Mouse (Mus musculus) lung, postnatal 10 days (tissue): ENCODE data around the gene Gm14214.

Experiments
- DNase-seq: peaks from one replicate; pipeline ENCODE4 v3.0.0; 2021

Gm14214 gene

DNA sequence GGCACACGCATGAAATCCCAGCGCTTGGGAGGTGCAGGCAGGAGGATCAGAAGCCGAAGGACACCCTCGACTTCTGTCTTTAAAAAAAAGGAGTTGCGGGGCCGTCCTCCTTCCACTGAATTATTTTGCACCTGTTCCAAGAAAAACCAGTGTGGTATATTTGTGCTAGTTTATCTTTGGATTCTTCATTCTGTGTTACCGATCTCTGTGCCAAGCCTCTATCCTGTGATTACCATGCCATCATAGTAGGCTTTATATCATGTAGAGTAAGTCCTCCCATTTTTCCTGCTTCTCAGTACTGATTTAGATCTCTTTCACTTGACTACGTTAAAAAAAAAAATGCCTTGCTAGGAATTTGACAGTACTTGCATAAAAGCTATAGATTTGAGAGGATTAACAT is 1.8 kb upstream of the Gm14214 start:
- no peak for DNase-seq

DNA sequence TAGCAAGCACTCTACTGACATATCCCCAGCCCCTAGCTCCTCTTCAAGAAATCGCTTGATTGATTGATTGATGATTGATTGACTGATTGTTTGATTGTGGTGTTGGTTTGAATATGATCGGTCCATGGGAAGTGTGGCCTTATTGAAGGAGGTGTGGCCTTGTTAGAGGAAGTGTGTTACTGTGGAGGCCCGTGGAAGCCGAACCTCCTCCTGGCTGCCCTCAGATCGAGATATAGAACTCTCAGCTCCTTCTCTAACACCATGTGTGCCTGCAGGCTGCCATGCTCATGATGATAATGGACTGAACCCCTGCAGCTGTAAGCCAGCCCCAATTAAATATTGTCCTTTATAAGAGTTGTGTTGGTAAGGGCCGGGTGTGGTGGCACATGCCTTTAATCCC is 2.8 kb downstream of the Gm14214 start:
- no peak for DNase-seq

DNA sequence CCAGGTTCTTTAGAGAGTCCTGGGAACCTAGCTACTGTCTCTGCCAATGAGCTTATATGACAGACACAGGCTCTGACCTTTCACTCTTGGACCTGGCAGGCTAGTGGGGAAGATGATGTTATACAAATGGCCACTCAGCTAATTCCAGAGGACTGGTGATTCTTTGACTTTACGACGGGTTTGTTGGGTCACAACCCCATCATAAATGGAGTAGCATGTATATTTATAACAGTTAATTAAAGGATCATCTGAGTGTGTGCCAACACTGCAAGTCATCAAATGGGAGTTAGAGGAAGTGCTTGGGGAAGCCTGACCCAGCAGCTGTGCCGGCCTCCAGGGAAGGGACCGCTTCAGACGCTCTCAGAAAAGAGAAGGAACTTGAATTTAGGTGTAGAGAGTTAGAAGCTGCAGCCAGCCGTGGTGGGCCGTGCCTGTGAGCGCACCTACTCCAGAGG is 4.2 kb downstream of the Gm14214 start:
- peak; percentile 34 for DNase-seq

DNA sequence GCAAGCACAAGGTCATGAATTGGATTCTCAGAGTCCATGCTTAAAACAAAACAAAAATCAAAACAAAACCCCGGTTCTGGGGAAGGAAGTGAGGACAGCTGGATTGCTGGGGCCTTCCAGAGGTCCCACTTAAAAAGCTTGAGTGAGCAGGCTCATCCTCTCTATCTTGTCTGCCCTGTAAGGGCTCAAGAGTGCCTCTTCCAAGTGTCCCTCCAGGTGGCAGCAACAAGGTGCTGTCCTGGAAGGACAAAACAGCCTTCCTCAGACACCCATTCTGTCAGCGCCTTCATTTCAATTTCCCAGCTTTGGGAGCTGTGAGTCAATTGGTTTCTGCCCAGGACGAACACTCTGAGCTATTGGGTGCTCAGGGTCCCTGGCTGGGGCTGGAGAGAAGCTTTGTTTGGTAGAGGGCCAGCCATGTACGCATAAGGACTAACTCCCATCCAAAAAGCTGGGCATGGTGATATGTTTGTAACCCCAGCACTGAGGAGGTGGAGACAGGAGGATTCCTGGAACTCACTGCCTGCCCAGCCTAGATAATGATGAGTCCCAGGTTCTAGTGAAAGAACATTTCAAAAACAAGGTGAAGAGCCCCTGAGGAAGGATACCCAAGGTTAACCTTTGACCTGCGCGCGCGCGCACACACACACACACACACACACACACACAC is 4.9 kb downstream of the Gm14214 start:
- no peak for DNase-seq

DNA sequence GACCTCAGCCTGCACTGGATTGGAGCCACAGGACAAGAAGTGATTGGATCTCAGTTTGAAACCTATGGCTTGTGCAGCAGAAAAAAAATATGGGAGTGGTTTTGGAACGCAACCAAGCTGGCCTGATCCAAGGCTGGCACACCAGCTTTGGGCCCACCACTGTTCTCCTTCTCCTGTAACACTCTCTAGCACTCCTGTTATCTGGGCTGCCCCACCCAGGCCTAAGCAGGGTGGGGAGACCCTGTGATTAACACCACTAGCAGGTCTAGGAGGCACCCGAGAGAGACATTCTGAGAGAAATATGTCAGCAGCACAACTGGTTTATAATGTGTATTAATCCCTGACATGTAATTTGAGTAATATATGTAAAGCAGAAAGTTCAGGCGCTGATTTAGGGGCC is 6.6 kb downstream of the Gm14214 start:
- DNase-seq, result no peak

DNA sequence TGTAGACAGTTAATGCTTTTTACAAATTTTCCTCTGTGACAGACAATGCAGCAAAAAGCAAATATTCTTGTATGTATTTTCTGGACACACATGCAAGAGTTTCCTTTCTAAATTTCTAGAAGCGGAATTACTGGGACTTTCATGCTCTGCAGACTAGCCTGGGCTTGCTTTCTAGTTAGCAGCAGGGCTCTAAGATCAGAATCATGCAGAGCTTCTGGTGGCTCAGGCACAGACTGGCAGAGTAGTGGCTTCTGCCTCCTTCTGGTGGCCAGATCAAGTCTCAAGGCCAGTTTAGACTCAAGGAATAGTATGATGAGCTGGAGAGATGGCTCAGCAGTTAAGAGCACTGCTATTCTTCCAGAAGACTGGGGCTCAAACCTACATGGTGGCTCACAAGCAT is 11.4 kb downstream of the Gm14214 start:
- no peak for DNase-seq

DNA sequence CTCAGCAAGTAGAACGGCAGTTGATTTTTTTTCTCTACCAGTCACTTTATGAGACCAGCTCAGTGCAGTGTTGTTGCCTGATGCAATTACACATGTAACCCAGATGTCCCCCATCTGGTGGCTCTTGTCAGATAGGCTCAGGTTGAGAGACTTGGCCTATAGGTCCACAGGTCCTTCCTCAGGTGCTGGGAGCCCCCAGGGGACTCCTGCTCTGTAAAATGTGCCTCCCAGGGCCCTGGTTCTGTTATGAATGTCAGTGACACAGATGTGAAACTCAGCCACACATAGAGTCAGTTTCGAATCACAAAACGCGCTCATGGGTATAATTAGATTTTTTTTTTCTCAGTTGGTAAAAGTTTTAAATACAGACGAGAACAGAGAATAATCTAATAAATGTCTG is 12.1 kb downstream of the Gm14214 start:
- DNase-seq, result no peak

DNA sequence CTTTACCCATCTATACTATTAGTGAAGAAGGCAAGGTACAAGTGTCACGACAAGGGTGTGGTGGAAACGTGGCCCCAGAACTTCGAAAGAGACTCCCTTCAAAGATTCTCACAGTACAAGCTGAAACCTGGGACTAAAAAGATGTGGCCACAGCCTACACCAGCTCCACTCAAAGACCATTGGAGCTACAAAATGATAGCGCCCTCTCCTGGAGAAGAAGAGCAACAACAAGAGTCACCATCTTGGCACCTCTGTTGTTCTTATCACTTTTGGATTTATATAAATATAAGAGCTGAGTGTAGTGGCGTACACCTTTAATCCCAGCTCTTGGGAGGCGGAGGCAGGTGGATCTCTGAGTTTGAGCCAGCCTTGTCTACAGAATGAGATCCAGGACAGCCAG is 14.0 kb downstream of the Gm14214 start:
- DNase-seq, result no peak

DNA sequence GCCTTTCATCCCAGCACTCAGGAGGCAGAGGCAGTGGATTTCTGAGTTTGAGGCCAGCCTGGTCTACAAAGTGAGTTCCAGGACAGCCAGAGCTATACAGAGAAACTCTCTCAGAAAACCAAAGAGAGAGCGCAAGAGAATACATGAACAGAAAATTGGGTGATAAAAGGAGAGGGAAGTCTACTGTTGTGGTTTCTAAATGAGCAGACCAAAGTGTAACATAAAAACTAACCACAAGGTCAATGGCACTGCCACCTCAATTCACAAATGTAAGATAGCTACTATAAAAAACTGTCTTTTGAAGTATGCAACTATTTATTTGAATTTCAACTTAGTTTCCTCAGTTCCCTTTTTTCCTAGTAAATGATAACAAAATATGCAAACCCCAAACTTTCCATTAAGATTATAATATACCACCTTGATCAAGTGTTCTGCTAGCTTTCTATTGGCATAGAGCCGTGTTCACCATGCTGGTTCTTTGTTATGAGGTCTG is 15.7 kb downstream of the Gm14214 start:
- DNase-seq, result no peak

DNA sequence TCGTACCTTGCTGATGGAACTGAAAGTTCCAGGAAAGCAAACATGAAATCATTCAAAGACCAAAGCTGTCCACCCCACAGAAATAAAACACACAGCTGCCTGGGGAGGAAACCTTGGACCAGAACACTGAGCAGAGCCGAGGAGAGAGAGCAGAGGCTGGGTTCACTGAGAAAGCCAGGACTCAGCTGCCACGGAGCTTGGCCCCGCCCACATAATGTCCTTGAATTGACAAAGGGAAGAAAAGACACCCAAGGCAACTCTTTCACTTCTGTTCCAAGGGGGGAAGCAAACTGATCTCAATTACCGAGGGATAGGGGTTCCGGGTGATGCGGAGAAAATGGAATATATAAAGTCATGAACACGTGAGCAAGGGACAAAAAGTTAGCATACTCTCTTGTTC is 17.9 kb downstream of the Gm14214 start:
- DNase-seq, result peak; percentile 38

DNA sequence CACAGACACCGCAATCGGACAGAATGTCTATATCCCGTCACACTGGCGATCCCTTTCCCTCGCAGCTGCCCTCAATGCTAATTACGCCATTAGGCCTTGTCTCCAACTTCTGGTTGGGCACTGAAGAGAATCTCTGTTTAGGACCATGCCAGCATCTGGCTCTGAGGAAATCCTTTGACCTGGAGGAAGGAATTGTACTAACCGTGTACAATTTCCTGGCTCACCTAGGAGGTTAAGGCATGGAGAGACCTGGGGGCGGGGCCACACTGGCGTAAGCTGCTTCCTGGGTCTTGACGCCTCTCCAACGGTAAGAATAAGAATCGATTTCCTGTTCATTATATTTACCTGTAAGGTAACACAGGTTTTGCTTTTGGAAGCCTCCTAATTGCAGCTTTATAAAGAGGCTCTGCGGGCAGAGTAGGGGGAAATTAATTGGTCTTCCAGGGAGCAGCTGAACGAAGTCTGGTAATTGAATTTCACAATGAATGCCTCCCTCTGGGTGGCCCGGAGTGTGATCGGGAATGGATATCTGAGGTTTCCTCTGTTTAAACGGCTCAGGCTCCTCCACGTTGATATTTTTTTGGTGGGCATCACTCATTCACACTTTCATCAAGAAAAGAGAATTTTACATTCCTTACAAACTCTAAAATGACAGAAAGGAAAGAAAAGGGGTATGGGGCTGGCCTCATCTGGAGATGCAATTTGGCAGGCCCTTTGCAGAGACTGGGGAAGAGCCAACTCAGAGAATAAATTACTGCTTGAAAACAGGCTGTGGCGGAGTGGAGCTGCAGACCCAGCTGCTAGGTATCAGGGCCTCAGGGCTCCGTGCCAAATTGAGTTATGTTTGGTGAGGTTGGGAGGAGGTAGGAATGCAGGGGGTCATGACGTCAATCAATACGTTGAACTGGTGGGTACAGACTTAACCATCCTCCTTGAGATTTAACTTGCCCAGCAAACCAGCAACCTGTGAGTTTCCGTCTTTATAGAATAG is 20.5 kb downstream of the Gm14214 start:
- DNase-seq, result peak; percentile 44

DNA sequence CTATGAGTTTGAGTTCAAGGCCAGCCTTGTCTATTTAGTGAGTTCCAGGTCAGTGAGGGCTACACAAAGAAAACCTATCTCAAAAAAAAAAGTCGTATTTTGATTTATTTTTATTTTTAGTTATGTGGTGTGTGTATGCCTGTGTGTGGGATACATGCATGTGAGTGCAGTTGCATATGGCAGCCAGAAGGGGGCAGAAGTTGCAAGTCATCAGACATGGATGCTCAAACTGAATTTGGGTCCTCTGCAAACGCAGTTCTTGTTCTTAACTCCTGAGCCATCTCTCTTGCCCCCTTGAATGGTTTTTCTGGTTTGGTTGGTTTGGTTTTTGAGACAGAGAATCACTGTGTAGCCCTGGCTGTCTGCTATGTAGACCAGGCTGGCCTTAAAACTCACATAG is 21.4 kb downstream of the Gm14214 start:
- no peak for DNase-seq

DNA sequence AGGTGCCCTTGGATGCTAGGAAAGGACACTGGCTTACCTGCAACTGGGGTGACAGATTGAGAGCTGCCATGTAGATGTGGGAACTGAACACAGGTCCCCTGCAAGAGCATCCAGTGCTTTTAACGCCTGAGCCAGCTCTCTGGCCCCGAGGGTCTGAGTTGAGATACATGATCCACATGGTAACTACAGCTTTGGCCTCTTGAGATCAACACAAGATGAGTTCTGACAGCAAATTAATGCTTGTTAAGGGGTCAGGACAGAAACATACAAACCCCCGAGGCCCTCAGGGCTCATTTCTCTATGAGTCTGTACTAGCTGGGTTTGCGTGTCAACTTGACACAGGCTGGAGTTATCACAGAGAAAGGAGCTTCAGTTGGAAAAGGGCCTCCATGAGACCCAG is 25.9 kb downstream of the Gm14214 start:
- no peak for DNase-seq

DNA sequence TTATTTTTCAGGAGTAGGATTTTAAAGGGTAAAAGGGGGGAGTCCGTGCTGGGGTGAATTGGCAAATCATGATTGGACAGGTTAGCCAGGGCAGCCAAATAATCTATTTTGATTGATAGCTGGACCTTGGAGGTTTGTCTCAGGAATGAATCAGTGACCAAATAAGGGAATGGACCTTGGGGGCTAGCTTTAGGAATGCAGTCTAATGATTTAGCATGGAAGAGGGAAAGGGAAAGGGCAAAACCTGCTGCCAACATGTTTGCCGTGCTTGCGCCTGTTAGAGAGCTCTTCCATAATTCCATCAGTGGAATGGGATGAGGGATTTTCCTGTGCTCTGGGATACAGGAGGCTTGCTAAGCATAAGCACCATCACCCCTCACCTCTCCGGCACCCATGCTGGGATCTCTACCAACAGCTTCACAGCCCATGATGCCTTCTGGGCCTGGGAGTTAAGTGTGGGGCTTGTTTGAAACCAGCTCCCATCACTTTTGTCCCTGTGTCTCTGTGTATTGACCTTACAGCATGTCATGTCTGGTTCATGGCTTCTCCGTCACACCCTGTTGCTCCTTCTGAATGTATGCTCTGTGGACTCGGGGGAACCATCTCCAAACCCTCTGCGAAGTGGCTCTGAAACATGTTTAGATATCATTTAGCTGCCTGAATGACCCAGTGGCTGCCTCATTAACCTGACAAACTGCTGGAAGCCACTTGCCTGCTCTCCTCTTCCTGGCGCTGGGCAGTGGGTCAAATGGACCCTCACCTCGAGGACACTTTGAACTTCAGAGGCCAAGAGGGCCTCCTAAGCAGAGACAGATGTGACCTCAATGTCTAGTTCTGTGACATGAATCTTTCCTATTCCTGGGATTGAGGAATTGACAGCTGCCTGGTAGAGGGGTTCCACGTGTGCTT is 26.7 kb downstream of the Gm14214 start:
- no peak for DNase-seq

DNA sequence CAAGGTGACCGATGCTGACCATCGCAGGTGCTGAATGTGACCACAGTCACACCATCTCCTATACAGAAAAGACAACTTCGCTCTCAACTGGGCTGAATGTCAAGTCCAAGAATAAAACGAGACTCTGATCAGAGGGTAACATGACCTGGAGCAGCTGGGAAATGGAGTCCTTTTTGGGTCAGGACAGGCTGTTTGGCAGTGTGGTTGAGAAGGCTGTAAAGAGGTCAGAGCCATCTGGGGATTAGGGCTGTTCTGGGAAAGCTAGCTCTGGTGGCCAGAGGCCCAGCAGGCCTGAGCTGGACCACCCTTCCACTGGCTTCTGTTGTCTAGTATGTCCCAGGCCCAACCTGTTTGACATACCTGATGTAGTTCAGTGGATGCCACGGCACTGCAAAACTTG is 31.2 kb downstream of the Gm14214 start:
- no peak for DNase-seq

DNA sequence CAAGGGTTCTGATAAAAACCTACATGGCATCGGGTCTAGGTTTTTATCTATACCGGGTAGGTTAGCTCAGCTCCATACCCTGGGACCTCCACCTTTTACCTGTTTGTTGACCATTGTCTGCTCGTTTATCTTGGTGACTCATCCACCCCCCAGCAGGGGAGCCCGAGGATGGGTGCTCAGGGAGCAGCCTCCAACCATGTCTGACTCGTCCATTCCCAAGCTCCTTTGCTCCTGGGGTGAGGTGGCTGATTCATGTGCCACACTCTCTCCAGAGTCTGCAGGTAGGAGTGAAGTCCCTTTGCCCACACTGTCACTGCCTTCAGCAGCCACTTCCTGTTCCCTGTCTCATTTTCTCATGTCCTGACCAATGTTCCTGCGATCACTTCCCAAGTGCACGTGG is 33.8 kb downstream of the Gm14214 start:
- DNase-seq, result no peak

DNA sequence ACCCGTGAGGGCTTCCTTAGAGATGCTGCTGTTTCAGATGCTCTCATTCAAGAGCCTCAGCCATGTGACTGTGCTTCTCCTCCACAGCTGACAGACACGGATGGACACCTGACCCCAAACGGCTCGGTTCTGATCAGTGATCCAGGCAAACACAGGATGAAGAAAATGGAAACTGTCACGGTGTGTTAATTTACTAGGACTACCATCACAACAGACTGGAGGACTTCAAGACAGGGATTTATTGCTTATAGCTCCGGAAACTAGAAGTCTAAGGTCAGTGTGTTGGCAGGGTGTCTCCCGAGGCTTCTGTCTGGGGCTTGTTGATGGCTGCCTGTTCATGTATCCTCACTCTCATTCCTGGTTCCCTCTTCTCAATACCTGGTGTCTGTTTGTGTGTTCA is 34.4 kb downstream of the Gm14214 start:
- no peak for DNase-seq

DNA sequence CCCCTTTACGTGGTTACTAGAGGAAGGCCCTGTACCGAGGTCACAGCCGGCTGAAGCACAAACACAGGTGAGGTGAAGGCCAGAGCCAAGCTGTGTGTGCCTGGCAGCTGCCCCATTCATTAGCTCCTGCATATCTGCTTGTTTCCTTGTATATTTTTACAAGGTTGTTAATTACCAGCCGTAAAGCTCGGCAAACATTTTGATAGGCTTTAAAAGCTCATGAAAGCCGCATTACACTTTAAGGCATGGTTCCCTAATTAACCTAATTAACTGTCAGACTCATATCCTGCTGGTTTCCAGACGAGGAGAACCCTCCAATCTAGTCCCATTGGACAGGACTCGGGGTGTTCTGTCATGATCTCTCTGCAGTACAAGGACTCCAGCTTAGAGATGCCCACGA is 34.9 kb downstream of the Gm14214 start:
- no peak for DNase-seq

DNA sequence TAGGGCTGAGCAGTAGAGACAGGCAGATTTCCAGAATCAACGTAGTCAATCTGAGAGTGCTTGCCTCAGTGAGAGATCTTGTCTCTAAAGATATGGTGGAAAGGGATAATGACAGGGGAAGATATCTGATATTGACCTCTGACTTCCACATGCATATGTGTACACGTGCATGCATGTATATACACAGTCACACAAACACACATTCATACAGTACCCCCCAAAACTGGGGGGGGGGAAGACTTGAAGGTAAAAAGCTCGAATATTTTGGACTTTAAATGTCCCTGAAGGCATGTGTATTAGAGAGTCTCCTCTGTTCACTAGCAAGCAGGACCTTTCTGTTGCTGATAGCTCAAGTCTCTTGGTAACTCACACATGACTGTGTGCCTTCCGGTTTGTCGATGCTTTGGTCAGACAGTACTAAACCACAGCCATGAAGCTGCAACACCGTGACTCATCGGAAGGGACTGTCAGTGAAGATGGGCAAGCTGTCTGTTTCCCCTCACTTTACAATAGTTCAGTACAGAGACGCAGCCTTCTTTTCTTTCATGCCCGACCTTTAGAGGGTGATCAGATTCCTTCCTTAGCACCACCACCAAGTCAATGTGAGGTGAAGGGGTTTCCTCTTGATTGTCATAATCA is 37.2 kb downstream of the Gm14214 start:
- peak; percentile 14 for DNase-seq

DNA sequence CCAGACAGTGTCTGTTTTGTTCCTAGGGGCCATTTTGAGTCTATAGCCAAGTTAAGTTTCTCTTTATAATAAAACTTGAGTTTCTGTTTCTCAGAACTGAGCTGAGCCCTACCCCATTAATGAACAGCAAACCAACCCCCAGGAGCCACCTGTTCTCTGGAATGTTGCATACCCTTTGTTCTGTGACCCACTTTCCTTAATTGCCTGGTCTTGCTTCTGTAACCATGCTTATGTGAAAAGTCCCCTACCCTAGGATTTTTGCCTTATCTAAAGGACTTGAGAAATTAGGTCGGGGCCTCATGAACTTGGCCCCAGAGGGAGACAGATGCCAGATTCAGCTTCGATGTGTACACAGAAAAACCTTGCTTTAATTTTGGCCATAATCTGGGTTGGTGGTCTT is 37.9 kb downstream of the Gm14214 start:
- DNase-seq, result no peak

DNA sequence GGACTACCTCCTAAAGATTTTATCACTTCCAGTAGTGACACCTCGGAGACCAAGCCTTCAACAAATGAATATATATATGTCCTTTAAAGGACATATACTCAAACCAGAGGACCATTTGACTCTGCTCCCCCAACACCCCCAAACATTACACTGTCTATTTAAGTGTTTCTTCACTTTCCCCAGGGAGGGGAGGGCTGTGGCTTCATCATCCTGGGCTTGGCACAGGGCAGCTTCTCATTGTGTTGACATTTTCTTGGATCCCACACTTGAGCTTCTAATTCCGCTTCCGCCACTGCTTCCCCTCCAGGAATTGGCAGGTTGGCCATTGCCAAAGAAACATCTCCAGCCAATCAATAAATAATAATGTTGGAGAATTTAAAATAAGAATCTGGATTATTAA is 39.0 kb downstream of the Gm14214 start:
- peak; percentile 66 for DNase-seq

DNA sequence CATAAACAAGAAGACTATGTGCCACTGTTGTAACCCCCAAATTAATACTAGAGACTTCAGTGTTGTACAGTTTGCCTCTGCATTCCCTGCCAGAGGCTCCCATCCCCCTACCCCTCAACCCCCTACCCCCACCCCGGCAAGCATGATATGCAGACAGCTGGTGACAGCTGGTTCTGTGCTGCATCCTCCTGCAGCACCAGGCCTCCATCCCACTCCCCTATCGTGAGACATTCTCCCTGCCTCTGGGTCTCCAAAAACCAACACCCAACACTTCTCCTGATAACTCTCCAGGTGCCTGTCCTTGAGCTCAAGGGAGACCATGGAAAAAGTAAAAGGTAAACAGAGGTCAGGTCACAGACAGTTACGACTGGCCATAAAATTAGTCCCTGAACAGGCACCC is 40.1 kb downstream of the Gm14214 start:
- peak; percentile 23 for DNase-seq
